Comparison of ENCODE assay signal across 10 mouse cellular contexts in genomic region chr2:137073473-137074312, GRCm38 (mm10). TPM values are rescaled to one million over a fixed set of nuclear protein-coding genes. Genes with fewer than 3 reads are reported as not detected.
DNase-seq lines count a peak whose midpoint lies in the region; ATAC-seq and TF ChIP-seq lines count a peak whose summit lies in the region.
"Had no signal": no experiment of that assay in that cellular context is flagged by ENCODE, and none has a peak within 500 bp of the region (broad histone marks: within the 10 kb centered on the region; RNA-seq: fewer than 3 reads in every experiment).

No protein-coding gene starts in this region.

- no peaks in the 10 kb centered on the region for H3K4me1 ChIP-seq in intestine, embryonic 15.5 days (replicated peaks)
- no peaks in the 10 kb centered on the region for H3K4me1 ChIP-seq in intestine, postnatal 0 days (replicated peaks; ENCODE audit: control insufficient read depth, insufficient read depth, low read length)
- 0 out of 2 replicates have a peak, but pooled peaks cover 4% of the 10 kb centered on the region for H3K4me1 ChIP-seq in embryonic facial prominence, embryonic 14.5 days (ENCODE audit: control insufficient read depth, insufficient read depth, low read length)
- H3K4me1 ChIP-seq in limb, embryonic 14.5 days (ENCODE audit: control insufficient read depth, insufficient read depth, low read length) = peaks cover 7% of the 10 kb centered on the region; the same call in 1 of the 2 replicates
- H3K4me1 ChIP-seq in liver, postnatal 0 days (ENCODE audit: insufficient read depth) = no peaks in the 10 kb centered on the region

- TF ChIP-seq CTCF in intestine, postnatal 0 days (IDR thresholded peaks at IDR 0.05; ENCODE audit: low read depth) = no peak
- TF ChIP-seq CTCF in brain, embryonic 14.5 days (IDR thresholded peaks at IDR 0.05; ENCODE audit: borderline replicate concordance, extremely low read depth, insufficient read depth, insufficient read length) = no peak
- TF ChIP-seq CTCF in liver, postnatal 0 days (IDR thresholded peaks at IDR 0.05; ENCODE audit: low read depth) = no peak

- TF ChIP-seq EP300 in liver, postnatal 0 days (IDR thresholded peaks at IDR 0.05; ENCODE audit: low read depth) = no peak

- H3K27ac ChIP-seq in intestine, embryonic 15.5 days = 0 out of 2 replicates have a peak overlapping the region, but pooled peaks have one; percentile 9
- H3K27ac ChIP-seq in intestine, postnatal 0 days (ENCODE audit: low read depth, low read length) = no peak overlapping the region
- H3K27ac ChIP-seq in embryonic facial prominence, embryonic 14.5 days (replicated peaks; ENCODE audit: low read depth, low read length) = no peak overlapping the region
- H3K27ac ChIP-seq in limb, embryonic 14.5 days (replicated peaks; ENCODE audit: low read depth, low read length) = 0 out of 2 replicates have a peak overlapping the region, but pooled peaks have one; percentile 20
- H3K27ac ChIP-seq in liver, postnatal 0 days (ENCODE audit: low read depth) = no peak overlapping the region

- no peaks in the 10 kb centered on the region for H3K27me3 ChIP-seq in intestine, embryonic 15.5 days (replicated peaks)
- no peaks in the 10 kb centered on the region for H3K27me3 ChIP-seq in intestine, postnatal 0 days (replicated peaks; ENCODE audit: control insufficient read depth, insufficient read depth, low read length)
- no peaks in the 10 kb centered on the region for H3K27me3 ChIP-seq in embryonic facial prominence, embryonic 14.5 days (replicated peaks; ENCODE audit: control insufficient read depth, insufficient read depth, low read length)
- H3K27me3 ChIP-seq in limb, embryonic 14.5 days (ENCODE audit: control insufficient read depth, insufficient read depth, low read length) = no peaks in the 10 kb centered on the region
- no peaks in the 10 kb centered on the region for H3K27me3 ChIP-seq in liver, postnatal 0 days (ENCODE audit: insufficient read depth, low read length)

- H3K4me2 ChIP-seq in intestine, embryonic 15.5 days (replicated peaks) = no peak overlapping the region
- no peak overlapping the region for H3K4me2 ChIP-seq in intestine, postnatal 0 days (replicated peaks; ENCODE audit: low read depth)
- no peak overlapping the region for H3K4me2 ChIP-seq in embryonic facial prominence, embryonic 14.5 days (ENCODE audit: low read depth, low read length)
- H3K4me2 ChIP-seq in limb, embryonic 14.5 days (replicated peaks; ENCODE audit: low read depth, low read length, severe bottlenecking) = no peak overlapping the region
- no peak overlapping the region for H3K4me2 ChIP-seq in liver, postnatal 0 days (ENCODE audit: low read depth, low read length)

- no peaks in the 10 kb centered on the region for H3K9me3 ChIP-seq in intestine, embryonic 15.5 days
- H3K9me3 ChIP-seq in intestine, postnatal 0 days (ENCODE audit: control insufficient read depth) = no peaks in the 10 kb centered on the region
- no peaks in the 10 kb centered on the region for H3K9me3 ChIP-seq in embryonic facial prominence, embryonic 14.5 days (ENCODE audit: control insufficient read depth, low read length)
- no peaks in the 10 kb centered on the region for H3K9me3 ChIP-seq in limb, embryonic 14.5 days (ENCODE audit: control insufficient read depth, low read length)
- no peaks in the 10 kb centered on the region for H3K9me3 ChIP-seq in liver, postnatal 0 days (ENCODE audit: low read length)

- no peak for ATAC-seq in intestine, embryonic 15.5 days
- ATAC-seq in intestine, postnatal 0 days = no peak
- peak; percentile 23; the same call in 1 of the 2 replicates for ATAC-seq in embryonic facial prominence, embryonic 14.5 days (ENCODE audit: low read depth)
- ATAC-seq in limb, embryonic 14.5 days (ENCODE audit: low FRiP score, low read depth) = peak; percentile 53; the same call in 1 of the 2 replicates
- ATAC-seq in liver, postnatal 0 days = no peak
- no peak for ATAC-seq in erythroid progenitor cell, adult 5-6 weeks (replicated peaks; ENCODE audit: low FRiP score, poor library complexity, severe bottlenecking)

- DNase-seq in brain, embryonic 14.5 days (ENCODE audit: low read depth) = peak; percentile 69
- no peak for DNase-seq in embryonic facial prominence, embryonic 14.5 days (ENCODE audit: low spot score)
- no peak for DNase-seq in limb, embryonic 14.5 days (ENCODE audit: low spot score)
- DNase-seq in liver, postnatal 0 days = no peak
- no peak for DNase-seq in layer of hippocampus, adult 11-12 months (ENCODE audit: low spot score)
- DNase-seq: adrenal gland, postnatal 25 days had no signal

- 54% methylated on average over 16 of the region's 16 CpGs for WGBS in intestine, embryonic 15.5 days
- 69% methylated on average over 16 of the region's 16 CpGs for WGBS in intestine, postnatal 0 days
- WGBS in embryonic facial prominence, embryonic 14.5 days = 31% methylated on average over 16 of the region's 16 CpGs
- WGBS in limb, embryonic 14.5 days = 27% methylated on average over 16 of the region's 16 CpGs
- WGBS in liver, postnatal 0 days (ENCODE audit: insufficient replicate concordance) = 73% methylated on average over 16 of the region's 16 CpGs

- H3K36me3 ChIP-seq in intestine, embryonic 15.5 days = no peaks in the 10 kb centered on the region
- no peaks in the 10 kb centered on the region for H3K36me3 ChIP-seq in intestine, postnatal 0 days (ENCODE audit: control insufficient read depth, insufficient read depth)
- no peaks in the 10 kb centered on the region for H3K36me3 ChIP-seq in embryonic facial prominence, embryonic 14.5 days (ENCODE audit: control insufficient read depth, insufficient read depth, low read length)
- no peaks in the 10 kb centered on the region for H3K36me3 ChIP-seq in limb, embryonic 14.5 days (ENCODE audit: control insufficient read depth, insufficient read depth, low read length)
- no peaks in the 10 kb centered on the region for H3K36me3 ChIP-seq in liver, postnatal 0 days (replicated peaks; ENCODE audit: insufficient read depth, low read length)

- no peak overlapping the region for H3K9ac ChIP-seq in intestine, embryonic 15.5 days
- H3K9ac ChIP-seq in intestine, postnatal 0 days (ENCODE audit: low read depth, low read length) = no peak overlapping the region
- H3K9ac ChIP-seq in embryonic facial prominence, embryonic 14.5 days (ENCODE audit: low read depth, low read length) = 0 out of 2 replicates have a peak overlapping the region, but pooled peaks have one; percentile 14
- H3K9ac ChIP-seq in limb, embryonic 14.5 days (ENCODE audit: low read depth, low read length, severe bottlenecking) = no peak overlapping the region
- H3K9ac ChIP-seq in liver, postnatal 0 days (replicated peaks) = no peak overlapping the region

- no peak for TF ChIP-seq POLR2A in brain, embryonic 14.5 days (IDR thresholded peaks at IDR 0.05; ENCODE audit: borderline replicate concordance, extremely low read depth, insufficient read depth, insufficient read length, poor library complexity, severe bottlenecking)
- no peak for TF ChIP-seq POLR2A in limb, embryonic 14.5 days (IDR thresholded peaks at IDR 0.05; ENCODE audit: borderline replicate concordance, extremely low read depth, insufficient read depth, insufficient read length)

- H3K4me3 ChIP-seq in intestine, embryonic 15.5 days (replicated peaks) = no peak overlapping the region
- no peak overlapping the region for H3K4me3 ChIP-seq in intestine, postnatal 0 days (ENCODE audit: low read depth, low read length)
- no peak overlapping the region for H3K4me3 ChIP-seq in embryonic facial prominence, embryonic 14.5 days (ENCODE audit: low read depth, low read length)
- H3K4me3 ChIP-seq in limb, embryonic 14.5 days (replicated peaks; ENCODE audit: low read length) = no peak overlapping the region
- H3K4me3 ChIP-seq in liver, postnatal 0 days (ENCODE audit: low read depth, low read length) = no peak overlapping the region

RNA-seq across cellular contexts. Expression of gene Jag1, which starts 42.8 kb away (rescaled TPM):
- polyA plus RNA-seq in intestine, embryonic 15.5 days (2015; fragmentation: Nextera tagmentation; extraction: Ambion mirVana) = 15.8 and 18.3 TPM in 2 replicates
- polyA plus RNA-seq in intestine, postnatal 0 days (2015; fragmentation: Nextera tagmentation; extraction: Ambion mirVana) = 6.0 and 6.9 TPM in 2 replicates
- polyA plus RNA-seq in brain, embryonic 14.5 days (2012; rRNA removed) = 3.6 and 13.0 TPM in 2 replicates
- 25.1 and 27.5 TPM in 2 replicates for polyA plus RNA-seq in embryonic facial prominence, embryonic 14.5 days (2014; fragmentation: Nextera tagmentation; extraction: Ambion mirVana)
- polyA plus RNA-seq in limb, embryonic 14.5 days (2012; rRNA removed) = 13.9 and 17.0 TPM in 2 replicates
- 32.9 and 35.8 TPM in 2 replicates for polyA plus RNA-seq in limb, embryonic 14.5 days (2014; fragmentation: Nextera tagmentation; extraction: Ambion mirVana)
- 1.1 and 1.4 TPM in 2 replicates for polyA plus RNA-seq in liver, postnatal 0 days (2015; fragmentation: Nextera tagmentation; extraction: Ambion mirVana)
- total RNA-seq in erythroid progenitor cell, adult 5-6 weeks (2015; ENCODE audit: low replicate concordance) = not detected in 2 replicates
- total RNA-seq in erythroid progenitor cell, adult 5-6 weeks (2017; ENCODE audit: low replicate concordance) = 0.26 TPM in 1 of 2 replicates, not detected in the other
- total RNA-seq: common myeloid progenitor, adult 5-6 weeks had no signal

Comparison
In these comparisons a context has a peak if more than half of its experiments do, and no peak if none do; other contexts are left out.
1. H3K27ac ChIP-seq: peak in intestine, embryonic 15.5 days (single experiment) and limb, embryonic 14.5 days (single experiment); none in intestine, postnatal 0 days (single experiment), embryonic facial prominence, embryonic 14.5 days (single experiment) and liver, postnatal 0 days (single experiment).
2. ATAC-seq: peak in embryonic facial prominence, embryonic 14.5 days (single experiment) and limb, embryonic 14.5 days (single experiment); none in intestine, embryonic 15.5 days (single experiment), intestine, postnatal 0 days (single experiment), liver, postnatal 0 days (single experiment) and erythroid progenitor cell, adult 5-6 weeks (single experiment).